12 mouse cellular contexts compared by ENCODE assay signal in genomic region chr3:67479806-67480205, GRCm38 (mm10).
"Had no signal": no experiment of that assay in that cellular context is flagged by ENCODE, and none has a peak within 500 bp of the region (broad histone marks: within the 10 kb centered on the region; RNA-seq: fewer than 3 reads in every experiment).

No protein-coding gene starts in this region.

- DNase-seq: cerebellum, adult 9-10 months; cerebellum, adult 9-11 months; embryo, embryonic 11 days; forebrain, postnatal 0 days; gastrocnemius, adult 2 months; gastrocnemius, postnatal 10 days; gastrocnemius, postnatal 14 days; gastrocnemius, postnatal 25 days; gastrocnemius, postnatal 36 days; heart, adult 11 months; heart, adult 18-20 months; heart, adult 2 months had no signal
